Mouse (Mus musculus) megakaryocyte, embryonic 14.5 days (primary cell): ENCODE data around the gene Isg20l2. TPM values are rescaled to one million over a fixed set of nuclear protein-coding genes. Genes with fewer than 3 reads are reported as not detected.

ENCODE experiments used
- H3K27me3 ChIP-seq: replicated peaks from 2 replicates; pipeline ENCODE3; 2012; ENCODE audit warnings: inconsistent platforms
- H3K36me3 ChIP-seq: replicated peaks from 2 replicates; pipeline ENCODE3; 2012; ENCODE audit warnings: low read length, inconsistent platforms, mixed read lengths
- H3K4me1 ChIP-seq: 2 replicates; pipeline ENCODE4 v1.6.1; 2012; ENCODE audit warnings: inconsistent platforms
- H3K4me3 ChIP-seq: replicated peaks from 2 replicates; pipeline ENCODE3; 2012; ENCODE audit warnings: moderate library complexity, mild to moderate bottlenecking, inconsistent platforms
- H3K9me3 ChIP-seq: 2 replicates; pipeline ENCODE4 v1.6.1; 2012; ENCODE audit warnings: inconsistent platforms
- FLI1 ChIP-seq: IDR thresholded peaks from 2 replicates; pipeline ENCODE4 v1.6.1; 2012; ENCODE audit warnings: low read length, inconsistent platforms, mixed read lengths
- GATA1 ChIP-seq: IDR thresholded peaks from 3 replicates; pipeline ENCODE4 v1.6.1; 2012; ENCODE audit warnings: mixed read lengths, low read length, inconsistent platforms, borderline replicate concordance
- polyA plus RNA-seq: library from polyadenylated mRNA; stranded (reverse); fragments of >175 nt; gene quantifications from 2 replicates; pipeline ENCODE4 v1.2.3, GENCODE M21; 2012; ENCODE audit warnings: low replicate concordance; ENCODE audit not compliant: insufficient read depth

Gene Isg20l2
- polyA plus RNA-seq, 1 experiment: 3.6 TPM

DNA sequence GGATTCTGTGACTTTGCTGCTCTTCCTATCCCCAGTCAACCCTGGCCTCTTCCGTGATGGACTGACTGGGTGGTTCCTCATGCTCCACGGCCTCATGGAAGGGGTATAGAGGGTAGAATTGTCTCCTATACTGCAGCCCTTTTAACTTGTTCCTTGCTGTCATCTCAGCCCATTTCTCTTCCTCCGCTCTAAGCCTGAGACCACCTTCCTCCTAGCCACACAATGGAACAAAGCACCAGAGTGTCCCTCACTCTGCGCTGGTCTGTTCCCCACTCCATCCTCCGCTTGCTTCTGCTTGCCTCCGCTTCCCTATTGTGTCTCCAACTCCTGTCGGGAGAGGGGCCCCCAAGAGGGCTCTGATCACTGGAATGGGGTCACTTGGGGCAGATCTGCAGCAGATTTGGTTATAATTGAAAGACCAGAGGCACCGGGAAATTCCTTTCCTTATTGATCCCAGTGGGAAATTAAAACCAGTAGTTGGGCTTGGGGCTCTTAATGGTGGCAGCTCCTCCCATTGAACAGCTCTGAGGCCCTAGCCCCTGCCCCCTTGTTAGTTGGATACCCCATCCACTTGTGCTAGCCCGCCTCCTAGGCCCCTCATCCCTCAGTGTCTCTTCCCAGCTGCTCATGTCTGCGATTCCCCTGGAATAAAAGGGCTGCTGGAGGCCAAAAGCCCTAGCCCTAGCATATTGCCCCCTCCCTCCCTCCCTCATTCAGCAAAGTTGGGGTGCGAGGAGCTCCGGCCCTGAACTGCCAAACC, 15.8 kb downstream of the Isg20l2 start:
- TF ChIP-seq FLI1: no peak
- no peak for TF ChIP-seq GATA1
- Histone ChIP-seq H3K27me3 (peaks cover 61% of the 10 kb centered on the region), H3K36me3 (peaks cover 43% of the 10 kb centered on the region)

DNA sequence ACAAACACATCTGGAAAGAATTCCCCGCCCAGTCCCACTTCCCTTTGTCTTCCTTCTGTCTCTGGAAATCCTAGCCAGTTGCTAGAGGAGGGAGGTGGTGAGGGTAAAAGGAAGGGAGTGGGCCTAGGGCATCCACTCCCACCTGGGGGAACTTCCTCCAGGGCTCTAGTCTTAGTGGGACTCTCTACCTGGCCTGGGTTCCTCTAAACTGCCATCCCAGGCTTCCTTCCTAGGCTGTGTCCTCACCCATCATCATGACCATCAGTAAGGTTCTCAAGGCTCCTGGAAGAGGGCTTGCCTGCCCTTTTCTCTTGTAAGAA, 16.4 kb downstream of the Isg20l2 start:
- TF ChIP-seq GATA1: no peak
- TF ChIP-seq FLI1: no peak
- Histone ChIP-seq H3K9me3 (no peaks in the 10 kb centered on the region), H3K36me3 (peaks cover 38% of the 10 kb centered on the region), H3K27me3 (peaks cover 66% of the 10 kb centered on the region), H3K4me1 (peaks cover 47% of the 10 kb centered on the region), H3K4me3 (no peak overlapping the region)

More for the DNA sequence above, 15.8 kb downstream of the Isg20l2 start:
- Histone ChIP-seq H3K4me3 (no peak overlapping the region), H3K9me3 (no peaks in the 10 kb centered on the region), H3K4me1 (peaks cover 46% of the 10 kb centered on the region)

DNA sequence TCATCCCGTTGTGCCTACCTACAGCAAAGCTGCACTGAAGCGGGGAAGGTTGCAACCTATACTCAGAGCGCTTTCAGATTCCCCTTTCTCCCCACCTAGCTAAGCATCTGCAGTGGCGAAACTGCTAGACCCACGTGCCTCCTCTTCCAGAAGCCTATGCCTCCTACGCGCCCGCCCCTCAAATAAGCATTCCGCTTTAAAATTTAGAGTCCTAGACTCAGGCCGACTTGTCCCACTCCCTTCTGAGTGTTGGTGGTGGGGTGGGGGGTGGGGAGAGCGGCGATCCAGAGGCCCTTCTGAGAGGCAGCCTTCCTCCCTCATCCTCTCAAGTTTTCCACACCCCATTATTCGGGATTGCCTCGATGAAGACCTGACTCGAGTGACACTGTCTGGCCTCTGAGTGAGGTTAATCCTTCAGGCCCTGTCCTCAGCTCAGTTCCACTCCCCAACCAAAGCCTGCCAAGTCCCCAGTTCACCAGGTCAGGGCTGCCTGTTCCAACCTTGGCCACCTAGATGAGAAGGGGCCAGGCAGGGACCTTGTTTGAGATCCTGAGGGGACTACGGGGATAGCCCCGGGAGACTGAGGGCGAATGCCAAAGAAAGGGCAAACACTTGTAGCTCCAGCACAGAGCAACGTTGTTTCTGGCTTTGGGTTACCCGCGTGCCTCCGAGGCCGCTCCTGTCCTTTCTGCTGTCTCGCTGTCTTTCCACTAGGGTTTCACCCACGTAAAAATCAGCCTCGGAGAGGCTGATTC, 17.1 kb downstream of the Isg20l2 start:
- Histone ChIP-seq H3K36me3 (peaks cover 30% of the 10 kb centered on the region), H3K9me3 (no peaks in the 10 kb centered on the region), H3K27me3 (peaks cover 73% of the 10 kb centered on the region), H3K4me1 (peaks cover 54% of the 10 kb centered on the region), H3K4me3 (peak overlapping the region; percentile 53)
- TF ChIP-seq GATA1: no peak

DNA sequence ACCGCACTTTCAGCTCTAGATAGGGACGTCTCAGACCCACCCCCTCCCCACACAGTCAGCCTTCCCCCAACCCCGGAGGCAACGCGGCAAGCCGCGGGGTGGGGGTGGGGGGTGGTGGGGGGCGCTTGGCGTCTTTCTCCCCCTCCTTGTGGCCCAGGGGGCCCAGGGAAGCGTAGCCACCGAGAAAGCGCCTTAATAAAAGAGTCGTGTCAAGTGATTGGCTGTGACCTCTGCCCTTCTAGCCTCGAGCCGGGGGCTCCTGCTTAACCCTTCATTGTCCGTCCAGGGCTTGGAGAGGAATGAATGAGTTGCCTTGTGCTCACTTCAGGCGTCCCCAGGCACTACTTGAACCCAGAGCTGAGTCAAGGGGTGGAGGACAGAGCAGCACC, 17.7 kb downstream of the Isg20l2 start:
- Histone ChIP-seq H3K27me3 (peaks cover 79% of the 10 kb centered on the region), H3K4me3 (peak overlapping the region; percentile 70), H3K9me3 (no peaks in the 10 kb centered on the region), H3K36me3 (peaks cover 25% of the 10 kb centered on the region), H3K4me1 (peaks cover 60% of the 10 kb centered on the region)
- no peak for TF ChIP-seq GATA1
- no peak for TF ChIP-seq FLI1

DNA sequence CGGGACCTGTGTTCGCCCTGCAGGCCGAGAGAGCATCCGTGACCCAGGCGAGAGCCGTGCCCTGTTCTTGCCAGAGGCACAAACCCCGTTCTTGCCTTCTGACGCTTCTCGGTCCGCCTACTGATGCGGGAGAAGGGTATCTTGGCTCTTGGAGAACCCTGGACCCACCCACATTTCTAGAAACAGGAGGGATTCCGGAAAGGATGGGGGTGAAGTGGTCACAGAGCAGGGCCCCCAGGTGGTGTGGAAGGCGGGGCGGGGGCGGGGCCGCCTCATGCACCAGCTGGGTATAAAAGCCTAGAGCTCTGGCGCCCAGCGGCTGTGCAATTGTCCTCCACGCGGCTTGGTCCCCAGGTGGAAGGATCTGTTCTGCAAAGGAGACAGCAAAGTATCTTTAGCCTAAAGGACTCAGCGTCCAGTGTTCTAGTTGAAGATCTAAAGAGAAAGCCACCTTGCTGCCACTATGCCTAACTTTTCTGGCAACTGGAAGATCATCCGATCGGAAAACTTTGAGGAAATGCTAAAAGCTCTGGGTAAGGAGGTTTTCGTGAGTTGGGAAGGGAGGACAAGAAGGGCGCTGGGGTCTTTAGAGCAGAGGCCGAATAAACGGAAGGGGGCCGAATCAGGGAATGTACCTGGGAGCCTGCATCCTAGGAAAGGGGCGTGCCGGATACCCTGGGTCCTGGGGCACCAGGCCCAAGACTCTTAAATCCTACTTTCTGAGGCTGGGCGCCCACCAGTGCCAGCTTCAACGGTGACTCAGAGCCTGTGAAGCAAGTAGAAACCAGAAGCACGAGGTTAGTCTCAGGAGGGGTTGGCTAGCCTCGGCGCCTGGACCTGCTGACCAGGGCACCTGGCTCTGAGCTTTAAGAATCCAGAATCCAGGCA, 18.5 kb downstream of the Isg20l2 start, which contains the start of gene Crabp2:
Gene Crabp2 (plus strand): TSS at position 289 of the 888 bp plus-strand sequence.
- H3K4me3 ChIP-seq: peak within 1 kb of the TSS; percentile 85
- no peaks in the 10 kb centered on the region for H3K9me3 ChIP-seq
- H3K36me3 ChIP-seq: peaks cover 19% of the 10 kb centered on the region
- no peak for TF ChIP-seq FLI1
- no peak for TF ChIP-seq GATA1
- H3K27me3 ChIP-seq: peaks cover 87% of the 10 kb centered on the region
- peaks cover 62% of the 10 kb centered on the region for H3K4me1 ChIP-seq

DNA sequence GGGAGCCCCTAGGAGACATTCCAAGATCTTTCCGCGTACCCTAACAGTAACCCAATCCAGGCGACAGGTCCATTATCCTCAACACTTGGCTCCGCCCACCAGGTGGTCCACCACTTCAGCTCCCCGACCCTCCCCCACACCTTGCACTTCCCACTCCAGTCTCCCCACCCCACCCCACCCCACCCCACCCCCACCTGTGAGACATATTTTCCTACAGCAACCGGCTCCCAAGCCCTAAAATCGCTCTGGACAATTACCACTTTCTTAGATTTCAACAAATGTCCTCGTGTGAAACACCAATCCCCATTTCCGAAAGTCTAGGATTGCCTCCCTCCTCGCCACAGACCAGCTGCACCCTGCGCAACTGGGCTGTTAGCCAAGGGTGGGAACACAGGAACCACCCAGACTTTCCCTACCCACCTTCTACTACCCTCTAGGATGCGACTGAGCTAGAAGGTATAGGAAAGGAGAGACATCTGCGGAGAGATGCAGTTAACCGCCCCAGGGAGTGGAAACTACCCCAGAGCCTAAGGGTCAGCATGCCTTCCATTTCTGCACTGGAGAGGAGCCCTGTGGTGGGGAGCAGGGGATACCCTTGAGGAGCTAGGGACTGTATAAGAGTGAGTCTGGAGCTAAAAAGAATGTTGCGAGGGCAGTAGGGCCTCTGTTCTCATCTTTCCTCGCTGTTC, 19.3 kb downstream of the Isg20l2 start:
- H3K36me3 ChIP-seq: peaks cover 11% of the 10 kb centered on the region
- no peak overlapping the region for H3K4me3 ChIP-seq
- H3K4me1 ChIP-seq: peaks cover 62% of the 10 kb centered on the region
- peaks cover 94% of the 10 kb centered on the region for H3K27me3 ChIP-seq
- no peaks in the 10 kb centered on the region for H3K9me3 ChIP-seq
- TF ChIP-seq GATA1: no peak
- no peak for TF ChIP-seq FLI1

DNA sequence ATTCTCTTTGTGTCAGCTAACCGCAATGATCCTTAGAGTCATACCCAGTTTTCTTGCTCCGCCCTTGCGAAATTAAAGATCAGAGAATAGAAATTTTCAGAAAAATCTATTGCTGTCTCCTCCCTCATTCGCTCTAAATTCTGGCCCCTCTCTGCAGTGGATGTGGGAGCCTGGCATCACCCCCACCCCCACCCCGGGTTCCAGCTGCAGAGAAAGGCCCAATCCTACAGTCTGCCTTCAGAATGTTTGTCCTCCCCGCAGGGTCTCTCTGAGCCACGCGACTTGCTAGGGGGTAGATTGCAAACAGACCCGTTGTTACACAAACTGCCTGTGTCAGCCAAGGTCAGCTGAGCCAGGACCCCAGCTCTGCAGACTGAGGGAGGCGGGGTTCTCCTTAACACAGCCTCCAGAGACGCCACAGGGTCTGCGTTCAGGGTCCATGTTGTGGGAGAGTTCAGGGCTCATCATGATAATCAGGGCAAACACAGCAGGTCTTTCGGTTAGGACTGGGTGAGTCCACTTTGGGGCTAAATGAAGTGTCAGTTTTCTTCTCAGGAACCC, 19.9 kb downstream of the Isg20l2 start:
- peaks cover 98% of the 10 kb centered on the region for H3K27me3 ChIP-seq
- TF ChIP-seq GATA1: no peak
- TF ChIP-seq FLI1: no peak
- H3K4me3 ChIP-seq: no peak overlapping the region
- peaks cover 62% of the 10 kb centered on the region for H3K4me1 ChIP-seq
- no peaks in the 10 kb centered on the region for H3K9me3 ChIP-seq
- H3K36me3 ChIP-seq: peaks cover 6% of the 10 kb centered on the region

DNA sequence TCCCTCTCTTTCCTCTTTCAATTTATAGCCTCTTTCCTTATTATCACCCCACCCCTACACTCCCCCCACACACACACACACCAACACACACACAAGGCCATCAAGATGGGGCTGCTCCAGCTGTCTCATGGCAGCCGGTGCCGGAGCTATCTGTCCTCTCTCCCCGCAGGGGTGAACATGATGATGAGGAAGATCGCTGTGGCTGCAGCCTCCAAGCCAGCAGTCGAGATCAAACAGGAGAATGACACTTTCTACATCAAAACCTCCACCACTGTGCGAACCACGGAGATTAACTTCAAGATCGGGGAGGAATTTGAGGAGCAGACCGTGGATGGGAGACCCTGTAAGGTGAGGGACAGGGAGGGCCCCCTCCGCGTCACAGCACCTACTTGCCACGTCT, 21.8 kb downstream of the Isg20l2 start:
- Histone ChIP-seq H3K4me1 (peaks cover 52% of the 10 kb centered on the region), H3K27me3 (peaks cover 96% of the 10 kb centered on the region), H3K36me3 (no peaks in the 10 kb centered on the region), H3K9me3 (no peaks in the 10 kb centered on the region), H3K4me3 (peak overlapping the region; percentile 25)
- TF ChIP-seq FLI1 (no peak), GATA1 (no peak)

DNA sequence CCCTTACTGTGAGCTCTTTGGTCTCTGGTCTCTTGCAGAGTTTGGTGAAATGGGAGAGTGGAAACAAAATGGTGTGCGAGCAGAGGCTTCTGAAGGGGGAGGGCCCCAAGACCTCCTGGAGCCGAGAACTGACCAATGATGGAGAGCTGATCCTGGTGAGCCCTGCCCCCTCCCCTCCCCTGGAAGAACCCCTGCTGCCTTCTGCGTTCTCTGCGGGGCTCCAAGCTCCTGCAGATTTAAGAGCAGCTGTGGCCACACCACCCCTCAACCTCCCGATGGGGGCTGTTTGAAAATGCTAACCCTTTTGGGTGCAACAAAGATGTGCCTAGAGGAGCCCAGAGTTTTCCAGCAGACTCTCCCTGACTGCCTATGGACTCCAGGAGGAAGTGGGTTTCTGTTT, 22.3 kb downstream of the Isg20l2 start:
- Histone ChIP-seq H3K4me1 (peaks cover 50% of the 10 kb centered on the region), H3K9me3 (no peaks in the 10 kb centered on the region), H3K4me3 (no peak overlapping the region), H3K27me3 (peaks cover 94% of the 10 kb centered on the region), H3K36me3 (no peaks in the 10 kb centered on the region)
- TF ChIP-seq FLI1 (no peak), GATA1 (no peak)
